Mouse (Mus musculus) inflammation-experienced regulatory T-cells, adult 6 months (primary cell): ENCODE measurements around the gene Cox15. TPM values are rescaled to one million over a fixed set of nuclear protein-coding genes. Genes with fewer than 3 reads are reported as not detected.
A peak's percentile ranks its signal among the peaks of the same experiment; 100 is the strongest.

Experiments used
- ATAC-seq: one replicate; pipeline ENCODE4 v1.8.0; 2017
- polyA plus RNA-seq, 3 experiments: library from polyadenylated mRNA; unstranded; fragments of 100-300 nt; shearing (Covaris generic); gene quantifications; one replicate each; pipeline ENCODE4 v1.2.1; 2017

Gene Cox15
- polyA plus RNA-seq, 3 experiments from 2014 or later, result 8.1 to 11.0 (median 9.3) TPM

- no peak for ATAC-seq
These were observed 8.9 kb upstream of the Cox15 start for GRCm38 (mm10) chr19:43761543-43762256.

DNA sequence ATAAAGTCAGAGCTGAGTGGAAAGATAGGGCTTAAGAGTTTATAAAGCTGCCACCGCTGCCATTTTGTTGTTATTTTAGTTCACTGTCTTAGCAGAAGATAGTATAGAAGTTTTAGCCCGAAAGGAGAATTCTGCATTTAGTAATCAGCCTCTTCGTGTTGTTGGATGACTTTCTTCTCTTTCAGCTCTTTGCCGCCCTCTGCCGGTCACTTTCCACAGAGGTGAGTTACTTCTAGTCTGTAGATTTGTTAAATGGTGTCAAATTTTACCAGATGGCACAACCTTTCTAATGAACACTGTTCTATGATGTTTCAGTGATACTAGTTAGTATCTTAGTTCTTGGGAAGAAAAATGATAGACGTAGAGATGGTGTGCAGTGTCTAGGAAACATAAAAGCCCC, 7.7 kb upstream of the Cox15 start:
- ATAC-seq, result peak; percentile 63

DNA sequence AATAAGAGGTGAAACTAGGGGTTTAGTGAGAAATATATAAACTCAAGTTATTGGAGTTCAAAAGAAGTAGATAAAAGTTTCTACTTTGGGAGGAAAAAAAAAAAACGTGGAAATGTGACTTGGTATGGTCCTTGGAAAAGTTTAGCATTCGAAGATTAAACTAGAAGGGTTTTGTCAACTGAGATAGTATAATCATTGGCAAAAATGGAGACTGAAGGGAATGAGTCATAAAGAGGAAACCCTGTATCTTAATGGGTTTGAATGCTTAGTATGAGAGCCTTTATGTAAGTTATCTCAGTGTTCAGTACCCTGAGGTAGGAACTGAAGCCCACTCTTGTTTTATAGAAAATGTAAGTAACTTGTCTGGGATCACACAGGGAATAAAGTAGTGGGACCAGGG, 2.1 kb upstream of the Cox15 start:
- ATAC-seq, result no peak

- ATAC-seq, result no peak
These were observed 1.4 kb upstream of the Cox15 start for GRCm38 (mm10) chr19:43754237-43754636.

DNA sequence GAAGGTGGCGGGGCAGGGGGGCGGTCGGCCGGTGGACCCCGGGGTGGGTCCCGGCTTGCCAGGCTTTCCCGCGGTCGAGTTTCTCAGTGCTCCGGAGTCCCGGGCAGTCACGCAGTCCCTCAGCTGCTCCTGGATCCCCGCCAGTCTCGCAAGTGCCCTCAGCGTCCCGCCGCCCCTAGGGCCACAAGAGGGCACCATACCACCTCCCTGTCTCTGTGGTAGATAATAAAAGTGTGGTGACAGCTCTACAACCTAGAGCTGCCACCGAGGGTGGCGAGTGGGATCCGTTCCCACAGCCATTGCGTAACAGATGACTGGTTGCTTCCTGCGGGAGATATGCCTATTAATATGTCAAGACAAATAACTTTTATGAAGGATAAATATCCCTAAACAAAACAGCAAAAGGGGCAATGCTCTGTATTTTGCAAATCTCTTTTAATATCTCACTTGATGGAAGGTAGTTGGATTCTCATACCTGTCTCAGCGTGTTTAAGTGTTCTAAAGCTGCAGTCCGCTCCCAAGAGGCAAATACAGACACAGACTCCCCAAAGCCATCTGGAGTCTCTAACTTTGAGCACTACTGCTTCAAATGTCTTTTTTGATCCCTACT, 531 bp upstream of the Cox15 start:
- peak; percentile 73 for ATAC-seq

GRCm38 (mm10) chr19:43750008-43750407, 2.8 kb downstream of the Cox15 start:
- ATAC-seq, result no peak

DNA sequence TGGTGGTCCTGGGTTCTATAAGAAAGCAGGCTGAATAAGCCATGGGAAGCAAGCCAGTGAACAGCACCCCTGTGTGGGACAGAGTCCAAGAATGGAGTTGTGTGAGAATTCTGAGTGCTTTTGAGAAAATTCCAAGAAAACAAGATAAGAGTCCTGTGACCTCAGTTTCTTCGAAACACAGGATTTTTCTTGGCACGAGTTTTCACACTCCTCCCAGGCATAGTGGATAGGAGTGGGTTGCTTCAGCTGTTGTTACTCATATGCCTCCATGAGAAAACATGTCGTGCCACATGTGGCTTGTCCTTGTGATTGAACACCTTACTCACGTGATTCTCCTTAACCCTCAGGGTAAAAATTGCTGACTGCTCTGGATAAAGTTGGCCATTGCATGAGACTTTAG, 4.9 kb downstream of the Cox15 start:
- no peak for ATAC-seq

DNA sequence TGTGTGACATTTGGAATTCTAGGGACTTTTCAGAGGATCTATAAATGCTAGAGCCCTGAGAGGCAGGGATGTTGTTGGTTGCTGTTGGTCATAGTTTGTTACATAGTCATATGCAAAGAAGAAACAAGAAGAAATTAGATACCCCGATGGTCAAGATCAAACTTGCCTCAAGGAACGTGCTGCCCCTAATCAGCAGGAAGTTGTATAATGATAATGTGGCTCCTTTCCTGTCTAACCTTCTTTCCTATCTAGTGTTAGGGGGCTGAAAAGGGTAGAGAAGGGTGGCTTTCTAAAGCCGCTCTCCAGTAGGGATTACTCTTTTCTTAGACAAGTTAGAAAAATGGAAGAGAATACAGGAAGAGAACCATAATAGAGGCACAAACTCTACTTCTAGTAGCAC, 7.1 kb downstream of the Cox15 start:
- no peak for ATAC-seq

- no peak for ATAC-seq
These were observed 9.4 kb downstream of the Cox15 start for GRCm38 (mm10) chr19:43743401-43743800.

DNA sequence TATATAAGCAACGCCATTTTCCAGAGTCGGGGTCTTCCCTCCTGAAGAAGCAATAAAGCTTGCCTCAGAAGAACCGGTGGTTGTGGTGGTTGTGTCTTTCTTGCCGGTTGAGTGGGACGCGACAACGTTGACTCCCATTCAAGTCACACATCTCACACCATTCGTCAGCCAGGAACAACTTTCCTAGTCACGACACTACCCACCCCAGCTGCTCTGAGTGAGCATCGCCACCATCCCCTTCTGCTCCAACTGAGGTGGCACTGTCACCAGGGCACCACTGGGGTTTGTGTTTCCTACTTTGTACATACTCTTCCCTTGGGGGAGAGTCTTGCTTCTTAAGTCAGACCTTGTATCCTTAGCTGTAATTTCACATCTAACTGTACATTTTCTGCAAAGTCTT, 14.4 kb downstream of the Cox15 start:
- no peak for ATAC-seq

- ATAC-seq, result no peak
These were observed 21.6 kb downstream of the Cox15 start for GRCm38 (mm10) chr19:43731157-43731556.

DNA sequence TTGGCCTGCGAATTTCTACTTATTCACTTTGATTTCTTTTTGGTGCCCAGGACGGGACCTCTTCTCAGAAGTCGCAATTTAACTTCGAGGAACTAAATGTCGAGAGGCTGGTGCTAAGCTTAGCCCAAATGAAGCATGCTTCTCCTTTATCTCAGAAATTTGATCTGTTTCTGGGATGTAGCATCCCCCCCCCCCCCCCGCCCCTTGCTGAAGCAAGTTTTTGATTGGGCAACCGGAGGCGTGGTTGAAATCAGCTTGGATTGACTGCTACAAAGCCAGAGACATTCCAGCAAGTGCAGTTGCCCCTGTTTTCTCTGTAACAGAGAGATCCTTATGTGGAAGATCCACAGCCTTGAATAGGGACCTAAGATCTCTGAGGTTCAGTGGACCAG, 22.8 kb downstream of the Cox15 start:
- no peak for ATAC-seq

GRCm38 (mm10) chr19:43729296-43730036, 23.3 kb downstream of the Cox15 start:
- no peak for ATAC-seq

- no peak for ATAC-seq
These were observed 26.2 kb downstream of the Cox15 start for GRCm38 (mm10) chr19:43726510-43727146.

DNA sequence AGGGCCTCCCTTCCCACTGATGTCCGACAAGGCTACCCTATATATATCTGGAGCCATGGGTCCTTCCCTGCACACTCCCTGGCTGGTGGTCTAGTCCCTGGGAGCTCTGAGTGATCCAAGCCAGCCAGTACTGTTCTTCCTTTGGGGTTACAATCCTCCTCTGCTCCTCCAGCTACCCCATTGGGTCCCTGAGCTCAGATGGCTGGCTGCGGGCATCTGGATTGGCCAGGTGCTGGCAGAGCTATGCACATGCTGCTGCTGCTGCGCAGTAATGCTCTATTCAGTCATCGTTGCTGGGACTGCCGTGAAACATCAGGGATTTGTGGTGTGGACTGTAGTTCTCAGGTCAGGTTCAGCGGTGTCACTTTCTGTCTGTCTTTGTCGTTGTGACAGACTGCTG, 28.0 kb downstream of the Cox15 start:
- ATAC-seq, result no peak

- ATAC-seq, result no peak
These were observed 28.6 kb downstream of the Cox15 start for GRCm38 (mm10) chr19:43724194-43724593.

DNA sequence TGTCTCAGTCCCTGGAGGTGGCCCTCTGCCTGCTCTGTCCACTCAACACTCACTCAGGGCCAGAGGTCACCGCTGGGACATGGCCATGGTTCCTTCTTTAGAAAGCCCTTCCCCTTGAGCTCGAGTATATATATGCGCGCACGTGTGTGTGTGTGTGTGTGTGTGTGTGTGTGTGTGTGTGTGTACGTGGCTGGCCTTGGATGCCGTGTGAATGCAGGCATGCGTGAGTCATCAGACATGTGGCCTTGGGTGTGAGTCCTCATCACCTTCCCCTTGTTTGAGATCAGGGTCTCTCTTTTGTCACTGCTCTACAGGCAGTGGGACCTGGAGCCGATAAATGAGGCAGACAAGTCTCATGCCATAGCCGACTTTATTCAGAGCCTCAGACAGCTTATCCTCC, 29.3 kb downstream of the Cox15 start:
- ATAC-seq, result no peak

DNA sequence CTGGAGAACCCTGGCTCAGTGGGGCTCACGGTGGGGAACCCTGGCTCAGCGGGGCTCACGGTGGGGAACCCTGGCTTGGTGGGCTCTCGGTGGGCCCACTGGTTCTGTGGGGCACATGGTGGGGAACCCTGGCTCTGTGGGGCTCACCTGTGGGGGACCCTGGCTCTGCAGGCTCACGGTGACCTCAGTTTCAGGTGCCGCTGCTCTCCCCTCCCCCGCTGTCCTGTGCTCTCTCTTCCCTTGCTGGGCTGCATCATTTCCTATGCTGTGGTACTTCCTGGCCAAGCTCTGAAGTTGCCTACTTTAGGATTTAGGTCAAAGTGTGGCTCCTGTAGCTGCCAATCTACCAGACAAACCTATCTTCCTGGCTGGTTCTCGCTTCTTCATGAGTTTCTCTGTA, 29.9 kb downstream of the Cox15 start:
- peak; percentile 38 for ATAC-seq

GRCm38 (mm10) chr19:43720061-43720460, 32.7 kb downstream of the Cox15 start:
- ATAC-seq, result no peak

GRCm38 (mm10) chr19:43711971-43712370, 40.8 kb downstream of the Cox15 start:
- ATAC-seq, result no peak

- ATAC-seq, result peak; percentile 50
These were observed 41.5 kb downstream of the Cox15 start for GRCm38 (mm10) chr19:43711159-43711916.

DNA sequence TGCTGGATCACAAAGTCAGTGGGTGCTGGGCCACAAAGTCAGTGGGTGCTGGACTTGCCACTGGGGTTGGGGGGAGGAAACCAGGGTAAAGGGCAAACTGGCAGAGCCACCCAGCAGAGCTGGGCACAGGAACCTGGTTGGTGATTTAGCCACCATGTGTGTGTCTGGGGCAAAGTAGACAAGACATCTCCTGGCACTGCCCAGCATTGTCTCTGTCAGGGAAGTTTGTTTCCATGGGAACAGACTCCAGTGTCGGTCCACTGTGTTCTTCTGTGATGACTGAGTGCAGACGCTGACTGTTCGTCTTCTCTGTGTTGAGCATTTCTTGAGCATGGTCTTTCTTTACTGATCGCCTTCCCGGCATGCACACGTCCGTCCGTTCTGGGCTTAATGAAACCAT, 43.5 kb downstream of the Cox15 start:
- ATAC-seq, result no peak

GRCm38 (mm10) chr19:43708206-43708605, 44.6 kb downstream of the Cox15 start:
- ATAC-seq, result no peak
